Mouse (Mus musculus) neural tube, postnatal 0 days (tissue): ENCODE results near the gene Gm3139. TPM values are rescaled to one million over a fixed set of nuclear protein-coding genes. Genes with fewer than 3 reads are reported as not detected.

ENCODE experiments used
- polyA plus RNA-seq: library from polyadenylated mRNA; unstranded; fragments of >200 nt; fragmentation: Nextera tagmentation; extraction: Ambion mirVana; gene quantifications from 2 replicates; pipeline ENCODE4 v1.2.1, GENCODE M21; 2015

Gene Gm3139
- not detected in 2 replicates for polyA plus RNA-seq

DNA sequence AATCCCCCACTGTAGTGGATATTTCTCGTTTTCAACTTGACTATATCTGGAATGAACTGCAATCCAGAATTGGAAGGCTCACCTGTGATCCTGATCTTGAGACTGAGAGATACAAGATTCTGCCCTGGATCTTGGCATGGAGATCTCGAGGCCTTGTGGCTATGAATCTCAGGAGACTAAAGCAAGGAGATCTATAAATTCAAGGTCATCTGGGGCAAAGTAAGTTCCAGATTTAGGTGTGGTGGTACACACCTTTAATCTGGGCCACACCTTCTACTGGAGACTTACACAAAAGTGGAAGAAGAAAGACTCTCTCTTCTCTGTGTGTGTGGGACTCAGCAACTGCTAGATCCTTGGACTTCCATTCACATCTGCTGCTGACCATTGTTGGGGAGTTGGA is at the start of gene Gm3139:
TSS of gene Gm3139 (plus strand) at position 301 of the 400 bp plus-strand sequence.

Other genes with a start within 250 kb of the Gm3139 start
- not detected in 2 replicates for gene A430089I19Rik, start 219.5 kb upstream of the Gm3139 start, polyA plus RNA-seq
- not detected in 2 replicates for gene Gm6502, start 211.9 kb upstream of the Gm3139 start, polyA plus RNA-seq
- gene AA792892, start 186.5 kb upstream of the Gm3139 start, polyA plus RNA-seq, result not detected in 2 replicates
- not detected in 2 replicates for gene Gm7682, start 80.5 kb upstream of the Gm3139 start, polyA plus RNA-seq
- not detected in 2 replicates for gene Gm3147, start 90.1 kb downstream of the Gm3139 start, polyA plus RNA-seq
- not detected in 2 replicates for gene Gm6509, start 97.7 kb downstream of the Gm3139 start, polyA plus RNA-seq
- gene Gm6205, start 122.1 kb downstream of the Gm3139 start, polyA plus RNA-seq, result not detected in 2 replicates